Mouse (Mus musculus) cerebellum, postnatal 36 days (tissue): ENCODE measurements at regions not wholly inside any gene's neighbourhood (a gene's known extent, or its start where the extent isn't known, plus 50 kb on each side); places are given as distances from the start of the nearest gene placed in this dataset.

Experiments
- DNase-seq, 2 experiments: peaks; one replicate each; pipeline ENCODE4 v3.0.0; 2021 to 2022; ENCODE audit warnings: mixed read lengths in 2 of 2

GRCm38 (mm10) chr7:133521936-133522335 lies 80.0 kb downstream of the Tex36 start:
- no peak for DNase-seq

- no peak for DNase-seq
Measured at GRCm38 (mm10) chr7:133518926-133519325, 83.0 kb downstream of the Tex36 start.

- no peak for DNase-seq
Measured at GRCm38 (mm10) chr7:133517576-133517975, 84.4 kb downstream of the Tex36 start.

- no peak for DNase-seq
Measured at GRCm38 (mm10) chr7:133510926-133511325, 91.0 kb downstream of the Tex36 start.

GRCm38 (mm10) chr7:133509486-133509885 lies 92.5 kb downstream of the Tex36 start:
- DNase-seq = no peak

- no peak for DNase-seq
Measured at GRCm38 (mm10) chr7:133508370-133509012, 93.5 kb downstream of the Tex36 start.

- no peak for DNase-seq
Measured at GRCm38 (mm10) chr7:133505628-133506027, 96.3 kb downstream of the Tex36 start.

- DNase-seq = no peak
Measured at GRCm38 (mm10) chr7:133503946-133504345, 98.0 kb downstream of the Tex36 start.

- DNase-seq = no peak
Measured at GRCm38 (mm10) chr7:133502731-133503130, 99.2 kb downstream of the Tex36 start.

- DNase-seq = no peak
Measured at GRCm38 (mm10) chr7:133497551-133497950, 104.4 kb downstream of the Tex36 start.

GRCm38 (mm10) chr7:133494982-133495550 lies 106.9 kb downstream of the Tex36 start:
- no peak for DNase-seq

- no peak for DNase-seq
Measured at GRCm38 (mm10) chr7:133494256-133494981, 107.5 kb downstream of the Tex36 start.

- no peak for DNase-seq
Measured at GRCm38 (mm10) chr7:133492626-133493025, 109.3 kb downstream of the Tex36 start.

GRCm38 (mm10) chr7:133487887-133488630 lies 113.9 kb downstream of the Tex36 start:
- DNase-seq = no peak

- DNase-seq = no peak
Measured at GRCm38 (mm10) chr7:133484430-133484841, 117.5 kb downstream of the Tex36 start.

GRCm38 (mm10) chr7:133481529-133481928 lies 120.4 kb downstream of the Tex36 start:
- no peak for DNase-seq

GRCm38 (mm10) chr7:133479679-133480078 lies 122.3 kb downstream of the Tex36 start:
- DNase-seq = no peak

- peak in 1 of 2 experiments; percentile 28 for DNase-seq
Measured at GRCm38 (mm10) chr7:133477933-133478332, 124.0 kb downstream of the Tex36 start.

- no peak for DNase-seq
Measured at GRCm38 (mm10) chr7:133477221-133477620, 124.7 kb downstream of the Tex36 start.

GRCm38 (mm10) chr7:133471706-133472105 lies 130.3 kb downstream of the Tex36 start:
- no peak for DNase-seq

GRCm38 (mm10) chr7:133470620-133470958 lies 131.4 kb downstream of the Tex36 start:
- no peak for DNase-seq

GRCm38 (mm10) chr7:133469952-133470619 lies 131.9 kb downstream of the Tex36 start:
- DNase-seq = no peak

- DNase-seq = no peak
Measured at GRCm38 (mm10) chr7:133469106-133469505, 132.9 kb downstream of the Tex36 start.
